Mouse (Mus musculus) kidney, postnatal 0 days (tissue): ENCODE data around the gene Tex9. TPM values are rescaled to one million over a fixed set of nuclear protein-coding genes. Genes with fewer than 3 reads are reported as not detected.
"Not testable (repeated sequence)": the region's sequence is repeated elsewhere in the genome, so short reads cannot be mapped to it uniquely, and the experiment has no call there.

Experiments
- ATAC-seq: fragments of 200-750 bp; cut with Nextera tagmentation; replicated peaks from 2 replicates; pipeline ENCODE4 v1.8.0; 2017; ENCODE audit warnings: low read depth, moderate number of reproducible peaks, moderate TSS enrichment, moderate library complexity; ENCODE audit not compliant: low FRiP score
- DNase-seq: peaks from one replicate; pipeline ENCODE4 v3.0.0-alpha.2; 2016; ENCODE audit warnings: low spot score
- H3K27ac ChIP-seq: fragments of 300-500 bp; sonication (generic); 2 replicates; pipeline ENCODE4 v1.5.1; 2014; ENCODE audit warnings: mild to moderate bottlenecking
- H3K27me3 ChIP-seq: fragments of 300-500 bp; sonication (generic); 2 replicates; pipeline ENCODE4 v1.6.1; 2014; ENCODE audit warnings: low read length, mixed read lengths; ENCODE audit not compliant: insufficient read depth
- H3K36me3 ChIP-seq: fragments of 300-500 bp; sonication (generic); 2 replicates; pipeline ENCODE4 v1.6.1; 2014; ENCODE audit warnings: low read length, mixed read lengths; ENCODE audit not compliant: insufficient read depth
- H3K4me1 ChIP-seq: fragments of 300-500 bp; sonication (generic); replicated peaks from 2 replicates; pipeline ENCODE4 v1.6.1; 2014; ENCODE audit warnings: antibody characterized with exemption, low read length, mixed read lengths; ENCODE audit not compliant: insufficient read depth
- H3K4me2 ChIP-seq: fragments of 300-500 bp; sonication (generic); 2 replicates; pipeline ENCODE4 v1.6.1; 2014; ENCODE audit warnings: mild to moderate bottlenecking, low read length, moderate library complexity, mixed read lengths
- H3K4me3 ChIP-seq: fragments of 300-500 bp; sonication (generic); replicated peaks from 2 replicates; pipeline ENCODE4 v1.5.1; 2014; ENCODE audit warnings: low read depth, low read length
- H3K9ac ChIP-seq: fragments of 300-500 bp; sonication (generic); 2 replicates; pipeline ENCODE4 v1.6.1; 2014; ENCODE audit warnings: low read depth, low read length
- H3K9me3 ChIP-seq: fragments of 300-500 bp; sonication (generic); replicated peaks from 2 replicates; pipeline ENCODE4 v1.6.1; 2016; ENCODE audit warnings: low read length, inconsistent platforms, mixed read lengths
- CTCF ChIP-seq: IDR thresholded peaks from 2 replicates; pipeline ENCODE4 v1.5.1; 2016; ENCODE audit warnings: antibody characterized with exemption, low read depth, mild to moderate bottlenecking, moderate library complexity
- WGBS: fragments of 180-500 bp; shearing (Covaris S2); extraction: QIAGEN DNeasy Blood & Tissue Kit; methylation state at CpG from one replicate; pipeline ENCODE4 v1.1.7; 2014; 5-methylcytosine and 5-hydroxymethylcytosine counted together
- microRNA-seq: library from miRNA; unstranded; fragments of <30 nt; microRNA quantifications from one replicate; pipeline ENCODE4, GENCODE M21; 2016
- polyA plus RNA-seq: library from polyadenylated mRNA; unstranded; fragments of >200 nt; fragmentation: Nextera tagmentation; extraction: Ambion mirVana; gene quantifications from 2 replicates; pipeline ENCODE4 v1.2.1, GENCODE M21; 2015

The Tex9 gene
- polyA plus RNA-seq, 1 experiment from 2014 or later = 25.9 TPM

DNA sequence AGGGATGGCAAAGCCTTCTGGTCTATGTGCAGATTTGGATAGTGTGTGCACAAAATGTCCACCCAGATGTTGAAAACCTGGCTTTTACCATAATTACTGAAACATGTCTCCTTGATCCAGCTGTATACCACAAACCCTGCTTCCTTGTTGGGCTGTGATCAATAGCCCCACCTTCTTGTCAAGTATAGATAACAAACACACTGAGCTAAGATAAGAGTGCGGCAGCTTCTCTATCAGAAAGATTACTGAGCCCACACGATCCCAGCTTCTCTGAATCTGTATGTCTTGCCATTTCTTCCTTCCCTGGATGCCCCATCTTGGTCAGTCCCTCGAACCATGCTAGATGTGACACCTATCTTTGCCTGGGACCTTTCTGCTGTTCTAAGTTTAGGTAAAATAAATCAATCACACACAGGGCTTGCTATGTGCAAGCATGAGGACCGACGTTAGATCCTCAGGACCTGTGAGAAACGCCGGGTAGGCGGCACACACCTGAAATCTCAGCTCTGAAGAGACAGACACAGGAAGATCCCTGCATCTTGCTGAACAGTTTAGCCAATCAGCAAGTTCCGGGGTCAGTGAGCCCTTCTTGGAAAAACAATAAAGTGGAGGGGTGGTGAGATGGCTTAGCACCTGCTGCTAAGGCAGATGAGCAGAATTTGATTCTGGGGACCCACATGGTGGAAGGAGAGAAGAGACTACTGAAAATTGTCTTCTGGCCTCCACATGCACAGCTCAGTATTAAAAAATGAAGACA is 86.0 kb downstream of the Tex9 start:
- TF ChIP-seq CTCF = no peak
- whole genome bisulfite sequencing = 89% methylated on average over 9 of the region's 9 CpGs
- no peak overlapping the region for H3K4me3 ChIP-seq
- no peak overlapping the region for H3K4me2 ChIP-seq
- DNase-seq (no peak), ATAC-seq (no peak)
- H3K27ac ChIP-seq = no peak overlapping the region
- H3K27me3 ChIP-seq = no peaks in the 10 kb centered on the region
- H3K4me1 ChIP-seq = no peaks in the 10 kb centered on the region
- no peaks in the 10 kb centered on the region for H3K9me3 ChIP-seq
- no peaks in the 10 kb centered on the region for H3K36me3 ChIP-seq
- H3K9ac ChIP-seq = no peak overlapping the region

DNA sequence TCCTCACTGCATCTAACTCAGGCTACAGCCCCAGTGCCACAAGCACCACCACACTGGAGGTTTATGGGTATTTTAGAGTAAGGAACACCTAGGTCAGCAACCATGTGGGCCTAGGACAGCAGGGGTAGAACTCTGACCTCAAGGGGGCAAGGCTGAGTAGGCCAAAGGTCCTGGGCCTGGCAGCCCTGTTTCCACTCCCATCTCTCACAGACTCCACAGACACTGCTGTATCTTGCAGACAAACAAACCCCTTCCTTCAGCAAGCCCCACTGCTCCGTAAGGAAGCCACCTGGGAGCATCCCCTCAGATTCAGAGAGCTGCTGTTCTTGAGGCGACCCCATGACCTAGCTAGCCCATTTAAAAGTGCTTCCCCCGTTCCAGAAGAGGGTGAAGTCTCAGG is 87.1 kb downstream of the Tex9 start:
- H3K27ac ChIP-seq = no peak overlapping the region
- ATAC-seq (no peak), DNase-seq (no peak)
- no peaks in the 10 kb centered on the region for H3K4me1 ChIP-seq
- no peaks in the 10 kb centered on the region for H3K36me3 ChIP-seq
- H3K4me2 ChIP-seq = no peak overlapping the region
- no peaks in the 10 kb centered on the region for H3K9me3 ChIP-seq
- H3K4me3 ChIP-seq = no peak overlapping the region
- TF ChIP-seq CTCF = no peak
- WGBS = 73% methylated on average over 3 of the region's 3 CpGs
- H3K27me3 ChIP-seq = no peaks in the 10 kb centered on the region
- no peak overlapping the region for H3K9ac ChIP-seq

DNA sequence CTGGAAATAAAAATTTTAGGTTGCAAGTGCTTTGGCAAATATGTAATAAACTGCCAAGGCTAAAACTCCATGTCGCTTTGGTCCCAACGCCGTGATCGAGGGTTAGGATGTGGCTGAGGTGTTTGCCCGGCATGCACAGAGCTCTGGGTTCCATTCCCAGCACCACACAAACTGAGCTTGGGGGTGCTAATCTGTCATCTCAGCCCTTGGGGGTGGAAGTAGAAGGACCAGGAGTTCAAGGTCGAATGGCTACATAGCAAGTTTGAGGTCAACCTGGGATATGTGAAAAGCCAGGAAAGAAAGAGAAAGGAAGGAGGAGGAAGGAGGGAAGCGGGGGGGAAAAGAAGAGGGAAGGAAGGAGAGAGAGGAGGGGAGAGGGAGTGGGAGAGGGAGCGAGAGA is 87.6 kb downstream of the Tex9 start:
- DNase-seq = no peak
- WGBS = 86% methylated on average over 8 of the region's 8 CpGs
- Histone ChIP-seq H3K27me3 (no peaks in the 10 kb centered on the region), H3K4me2 (no peak overlapping the region), H3K4me1 (no peaks in the 10 kb centered on the region), H3K9me3 (no peaks in the 10 kb centered on the region), H3K4me3 (no peak overlapping the region), H3K36me3 (no peaks in the 10 kb centered on the region), H3K9ac (no peak overlapping the region), H3K27ac (no peak overlapping the region)
- no peak for TF ChIP-seq CTCF
- ATAC-seq = no peak

DNA sequence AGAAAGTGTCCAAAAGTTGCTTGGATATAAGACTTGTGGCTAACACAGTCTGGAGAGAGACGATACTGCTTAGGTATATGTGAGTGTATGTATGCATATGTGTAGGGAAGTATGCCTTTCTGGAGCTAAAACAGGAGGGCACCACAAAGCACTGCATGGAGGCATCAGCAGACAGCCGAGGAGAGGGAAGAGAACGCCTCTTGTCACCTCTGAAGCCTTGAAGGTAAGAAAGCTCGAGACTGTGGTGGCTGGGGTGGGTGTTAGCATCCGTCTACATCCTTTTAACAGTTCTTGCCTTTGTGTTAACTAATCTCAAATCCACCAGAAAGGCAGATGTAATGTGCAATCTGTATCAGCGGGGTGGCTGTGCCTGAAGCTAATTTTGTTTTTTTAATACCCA is 88.6 kb downstream of the Tex9 start:
- H3K27ac ChIP-seq = no peak overlapping the region
- H3K27me3 ChIP-seq = no peaks in the 10 kb centered on the region
- H3K4me1 ChIP-seq = no peaks in the 10 kb centered on the region
- no peaks in the 10 kb centered on the region for H3K9me3 ChIP-seq
- H3K4me3 ChIP-seq = no peak overlapping the region
- H3K4me2 ChIP-seq = no peak overlapping the region
- DNase-seq (no peak), ATAC-seq (no peak)
- no peak for TF ChIP-seq CTCF
- 68% methylated on average over 6 of the region's 6 CpGs for WGBS
- H3K36me3 ChIP-seq = no peaks in the 10 kb centered on the region
- H3K9ac ChIP-seq = no peak overlapping the region

DNA sequence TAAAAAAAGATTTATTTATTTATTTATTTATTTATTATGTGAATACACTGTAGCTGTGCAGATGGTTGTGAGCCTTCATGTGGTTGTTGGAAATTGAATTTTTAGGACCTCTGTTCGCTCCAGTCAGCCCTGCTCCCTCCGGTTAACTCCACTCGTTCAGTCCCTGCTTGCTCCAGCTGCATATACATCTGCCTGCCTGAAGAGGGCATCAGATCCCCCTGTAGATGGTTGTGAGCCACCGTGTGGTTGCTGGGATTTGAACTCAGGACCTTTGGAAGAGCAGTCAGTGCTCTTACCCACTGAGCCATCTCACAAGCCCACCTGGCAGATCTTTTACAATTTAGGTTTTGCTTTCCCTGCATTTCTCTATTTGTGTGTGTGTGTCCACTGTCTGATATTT is 90.2 kb downstream of the Tex9 start:
- not testable (repeated sequence) for H3K36me3 ChIP-seq, H3K4me2 ChIP-seq, H3K4me1 ChIP-seq, H3K27ac ChIP-seq, ATAC-seq, H3K9ac ChIP-seq, DNase-seq, H3K4me3 ChIP-seq, H3K9me3 ChIP-seq, H3K27me3 ChIP-seq
- TF ChIP-seq CTCF = peak; percentile 17; the same call in 1 of the 2 replicates
- WGBS = 69% methylated on average over 4 of the region's 4 CpGs

Small RNAs within 50 kb of the gene (microRNA-seq; reads per million reads assigned to microRNA genes)
- not detected for gene Gm28010

Other genes with a start within 250 kb of the Tex9 start
- 25.3 TPM in 2 replicates for gene Zfp280d, start 217.4 kb downstream of the Tex9 start, polyA plus RNA-seq
- 13.4 and 16.1 TPM in 2 replicates for gene Mns1, start 54.2 kb downstream of the Tex9 start, polyA plus RNA-seq
- 8.2 and 9.6 TPM in 2 replicates for gene Rfx7, start 40.0 kb upstream of the Tex9 start, polyA plus RNA-seq
- gene Nedd4, start 170.1 kb upstream of the Tex9 start, polyA plus RNA-seq = 377 and 437 TPM in 2 replicates